Mouse (Mus musculus) left cerebral cortex, postnatal 36 days (tissue): ENCODE data around the gene Bnip1. TPM values are rescaled to one million over a fixed set of nuclear protein-coding genes. Genes with fewer than 3 reads are reported as not detected.
A peak's percentile ranks its signal among the peaks of the same experiment; 100 is the strongest.

Experiments used
- DNase-seq, 2 experiments: peaks; one replicate each; pipeline ENCODE4 v3.0.0; 2021 to 2022; ENCODE audit warnings: low spot score in 2 of 2, mixed read lengths in 1 of 2
- intact Hi-C: fragments of 180-260 bp; cut with DNase I; formaldehyde crosslinking; loops from one replicate; pipeline ENCODE4 v1.15.1; 2025
- total RNA-seq, 2 experiments: library from RNA; stranded (reverse); gene quantifications; 2 replicates each; pipeline ENCODE4 v1.2.3; 2021

Gene Bnip1
- 10 to 100 TPM; 33.9 to 34.8 TPM for total RNA-seq

DNA sequence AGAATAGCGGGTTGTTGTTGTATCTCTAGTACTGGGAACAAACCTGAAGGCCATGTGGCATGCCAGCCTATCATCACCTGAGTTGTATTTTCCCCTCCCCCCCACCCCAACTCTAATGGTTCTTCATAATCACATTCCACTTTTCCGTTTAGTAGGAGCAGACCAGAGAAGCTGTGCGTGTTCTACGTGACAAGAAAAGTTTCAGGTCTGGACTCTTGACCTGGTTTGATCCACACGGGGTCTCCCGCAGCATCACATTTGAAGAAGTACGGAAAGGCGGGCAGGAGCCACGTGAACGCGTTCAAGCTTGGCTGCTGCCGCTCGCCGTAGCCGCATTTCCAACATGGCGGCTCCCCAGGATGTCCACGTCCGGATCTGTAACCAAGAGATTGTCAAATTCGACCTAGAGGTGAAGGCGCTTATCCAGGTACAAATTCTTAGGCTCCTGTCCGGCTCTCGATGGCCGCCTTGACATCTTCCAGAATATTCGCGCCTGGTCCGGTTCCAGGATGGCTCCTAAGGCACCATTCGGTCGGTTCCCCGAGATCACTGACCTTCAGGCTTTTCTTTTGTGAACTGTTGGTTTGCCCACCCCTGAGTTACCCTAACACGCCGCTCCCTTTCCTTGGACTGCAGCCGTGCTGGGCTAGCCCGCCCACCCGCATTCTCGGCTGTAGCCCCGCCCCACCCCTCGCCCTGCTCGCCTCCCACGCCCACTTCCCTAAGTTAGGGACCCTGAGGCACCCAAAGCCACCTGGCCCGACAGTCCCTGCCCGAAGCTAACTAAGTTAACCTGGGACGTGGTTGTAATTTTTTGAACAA, at the start of gene Bnip1:
Gene Bnip1, plus strand, starts transcription at position 317 of the 822 bp plus-strand sequence.
- DNase-seq, result peak; percentile 85 to 87
- intact Hi-C loops, result loop anchor here (5.0 kb wide), 1 partner anchor 106 kb away; no protein-coding TSS in a partner anchor

DNA sequence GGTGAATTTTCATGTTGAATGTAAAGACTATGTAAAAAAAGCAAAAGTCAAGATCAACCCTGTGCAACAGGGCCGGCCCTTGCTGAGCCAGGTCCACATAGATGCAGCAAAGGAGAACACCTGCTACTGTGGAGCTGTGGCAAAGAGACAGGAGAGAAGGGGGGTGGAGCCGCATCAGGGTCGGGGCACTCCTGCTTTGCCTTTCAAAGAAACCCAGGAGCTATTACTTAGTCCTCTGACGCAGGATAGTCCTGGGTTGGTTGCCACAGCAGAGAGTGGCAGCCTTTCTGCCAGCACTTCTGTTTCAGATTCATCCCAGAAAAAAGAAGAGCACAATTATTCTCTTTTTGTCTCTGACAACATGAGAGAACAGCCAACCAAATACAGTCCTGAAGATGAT, 38.3 kb upstream of the Bnip1 start:
- intact Hi-C loops, result no loop called here
- no peak for DNase-seq

DNA sequence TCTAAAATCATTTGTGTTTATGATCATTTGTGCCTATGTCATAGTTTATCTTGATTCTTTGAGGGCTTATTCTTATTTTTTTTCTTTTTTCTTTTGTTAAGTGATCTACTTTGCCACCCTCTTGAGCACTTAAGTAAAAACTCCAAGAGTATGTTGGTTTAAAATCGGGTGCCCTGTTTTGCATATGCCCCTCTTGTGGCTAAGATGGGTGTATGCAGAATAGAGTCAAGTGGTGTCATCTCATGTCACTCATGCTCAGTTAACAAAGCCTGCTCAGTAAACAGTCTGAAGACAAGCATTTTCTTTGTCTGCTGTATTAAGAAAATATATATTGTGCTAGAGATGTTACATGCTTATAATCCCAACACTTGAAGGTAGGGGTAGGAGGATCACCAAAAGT, 37.6 kb upstream of the Bnip1 start:
- intact Hi-C loops, result no loop called here
- DNase-seq, result no peak

DNA sequence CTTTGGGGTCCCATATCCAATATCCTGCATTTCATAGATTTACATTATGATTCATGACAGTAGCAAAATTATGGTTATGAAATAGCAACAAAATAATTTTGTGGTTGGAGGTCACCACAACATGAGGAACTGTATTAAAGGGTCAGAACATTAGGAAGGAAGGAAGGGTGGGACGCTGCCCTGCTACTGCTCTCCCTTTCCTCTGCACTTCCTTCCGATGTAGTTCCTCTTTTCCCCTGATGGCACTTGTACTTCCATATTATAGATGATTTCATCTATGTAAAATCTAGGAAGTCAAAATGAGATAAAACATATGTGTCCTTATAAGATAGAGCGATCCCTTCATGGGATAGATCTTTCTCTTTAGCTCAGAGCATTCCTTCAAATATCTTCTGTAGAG, 30.9 kb upstream of the Bnip1 start:
- intact Hi-C loops, result no loop called here

DNA sequence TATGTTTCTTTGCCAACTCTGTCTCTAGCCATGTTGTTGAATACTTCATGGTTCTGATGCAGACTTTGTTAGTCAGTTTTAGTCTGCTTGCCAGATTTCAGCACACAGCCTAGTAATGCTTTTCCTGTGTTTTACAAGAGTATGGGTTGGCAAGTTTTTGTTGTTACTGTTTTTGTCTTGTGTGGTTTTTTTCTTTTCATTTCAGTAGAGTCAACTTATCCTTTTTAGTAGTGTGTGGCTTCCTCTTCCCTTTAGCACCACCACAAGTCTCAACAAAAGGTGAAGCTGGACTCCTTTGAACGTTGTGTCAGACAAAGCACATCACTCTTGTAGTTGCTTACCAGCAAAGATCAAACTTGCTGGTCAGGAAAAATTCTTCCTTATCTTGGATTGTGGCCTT, 28.6 kb upstream of the Bnip1 start:
- intact Hi-C loops, result no loop called here
- no peak for DNase-seq

More for the DNA sequence above, 30.9 kb upstream of the Bnip1 start:
- no peak for DNase-seq

DNA sequence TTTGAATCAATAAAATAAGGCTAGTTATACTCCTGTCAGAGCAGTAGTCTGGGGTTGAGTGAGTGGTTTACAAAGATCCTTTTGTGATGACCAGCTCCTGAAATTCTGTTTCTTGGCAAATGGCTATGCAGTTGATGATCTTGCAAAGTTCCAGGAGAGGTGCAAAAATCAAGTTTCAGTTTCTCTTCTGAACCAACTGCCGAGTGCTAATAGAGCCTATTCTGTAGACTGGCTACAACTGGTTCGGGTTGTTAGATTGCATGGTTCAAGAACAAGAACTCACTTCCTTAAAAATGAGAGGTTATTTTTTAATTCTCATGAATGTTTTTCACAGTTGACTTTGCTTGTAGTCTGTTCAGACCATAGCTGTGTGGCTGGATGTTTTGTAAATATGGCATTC, 27.4 kb upstream of the Bnip1 start:
- intact Hi-C loops, result no loop called here

DNA sequence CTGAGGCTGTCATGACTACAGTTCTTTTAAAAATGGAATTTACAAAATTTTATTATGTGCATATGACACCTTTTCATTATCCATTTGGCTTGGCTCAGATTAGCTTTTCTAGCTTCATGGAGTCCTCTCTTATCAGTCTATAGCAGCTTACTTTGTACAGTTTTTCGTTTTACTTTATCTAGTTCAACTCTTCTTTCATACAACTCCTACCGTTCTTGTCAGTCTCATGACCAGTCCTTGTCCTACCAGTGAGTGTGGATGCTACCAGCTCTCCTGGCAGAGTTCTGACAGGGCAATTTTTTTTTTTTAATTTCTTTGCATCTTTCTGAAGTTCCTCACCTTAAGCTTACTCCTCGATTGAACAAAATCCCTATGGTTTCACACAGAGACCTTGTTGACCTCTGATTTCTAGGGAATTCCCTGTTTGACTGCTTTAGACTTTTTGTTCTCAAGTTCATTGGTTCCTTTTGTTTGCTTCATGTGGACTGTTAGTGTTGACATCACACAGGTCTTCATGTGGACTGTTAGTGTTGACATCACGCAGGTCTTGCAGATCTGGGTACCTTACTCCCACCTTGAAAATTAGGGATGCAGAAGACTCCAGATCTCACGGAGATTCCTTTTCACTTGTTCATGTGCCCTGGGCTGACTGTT, 13.6 kb upstream of the Bnip1 start:
- intact Hi-C loops, result no loop called here
- no peak for DNase-seq

More for the DNA sequence above, 27.4 kb upstream of the Bnip1 start:
- DNase-seq, result no peak

DNA sequence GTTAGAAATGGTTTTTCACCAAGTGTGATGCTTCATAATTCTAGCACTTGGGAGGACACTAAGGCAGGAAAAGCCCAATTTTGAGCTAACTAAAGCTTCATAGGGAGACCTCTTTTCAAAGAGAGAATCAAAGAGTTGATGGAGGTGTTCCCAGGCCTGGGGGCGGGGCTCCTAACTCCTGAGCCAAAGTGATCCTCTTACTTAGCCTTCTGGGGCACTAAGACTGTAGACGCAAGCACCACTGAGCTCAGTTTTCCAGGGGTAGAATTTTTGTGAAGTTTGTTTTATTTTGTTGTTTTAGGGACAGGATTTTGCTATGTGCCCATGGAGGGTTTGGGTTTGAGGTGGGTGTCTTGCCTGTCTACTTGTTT, 13.1 kb upstream of the Bnip1 start:
- intact Hi-C loops, result no loop called here
- DNase-seq, result no peak

DNA sequence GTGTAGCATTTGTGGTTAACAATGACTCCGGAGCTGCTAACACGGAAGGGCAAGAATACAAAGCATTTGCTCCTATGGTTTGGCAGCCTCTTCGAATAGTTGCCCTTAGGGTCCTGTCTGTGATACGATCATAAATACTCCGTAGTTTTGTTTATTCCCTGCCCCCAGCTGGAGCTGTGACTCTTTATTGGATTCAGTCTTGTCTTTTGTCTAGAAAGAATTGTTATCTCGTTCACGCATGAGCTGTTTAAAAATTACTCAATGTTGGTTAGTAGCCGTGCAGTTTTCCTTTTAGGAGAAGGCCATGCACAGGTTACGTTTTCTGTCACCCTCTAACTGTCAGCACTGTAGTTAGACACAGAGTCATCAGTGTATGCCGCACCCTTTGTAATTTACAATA, 4.7 kb upstream of the Bnip1 start:
- no peak for DNase-seq
- intact Hi-C loops, result no loop called here

DNA sequence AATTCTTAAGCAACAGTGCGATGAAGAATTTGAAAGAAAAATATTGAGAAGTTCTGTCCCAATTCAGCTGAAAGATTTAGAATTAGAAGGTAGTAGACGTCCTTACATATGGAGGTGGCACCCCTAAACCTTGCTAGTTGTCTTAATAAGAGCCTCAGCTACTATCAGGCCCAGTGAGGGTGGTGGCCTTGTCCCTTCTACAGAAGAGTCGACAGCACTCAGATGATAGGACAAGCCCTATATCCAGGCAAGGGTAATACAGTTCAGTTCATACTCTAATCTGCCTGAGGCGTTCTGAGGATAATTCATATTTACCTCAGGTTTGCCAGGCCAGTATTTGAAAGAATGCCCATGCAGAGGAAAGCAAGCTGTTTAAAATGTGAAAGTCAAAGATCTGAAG, 2.9 kb upstream of the Bnip1 start:
- DNase-seq, result no peak
- intact Hi-C loops, result no loop called here

DNA sequence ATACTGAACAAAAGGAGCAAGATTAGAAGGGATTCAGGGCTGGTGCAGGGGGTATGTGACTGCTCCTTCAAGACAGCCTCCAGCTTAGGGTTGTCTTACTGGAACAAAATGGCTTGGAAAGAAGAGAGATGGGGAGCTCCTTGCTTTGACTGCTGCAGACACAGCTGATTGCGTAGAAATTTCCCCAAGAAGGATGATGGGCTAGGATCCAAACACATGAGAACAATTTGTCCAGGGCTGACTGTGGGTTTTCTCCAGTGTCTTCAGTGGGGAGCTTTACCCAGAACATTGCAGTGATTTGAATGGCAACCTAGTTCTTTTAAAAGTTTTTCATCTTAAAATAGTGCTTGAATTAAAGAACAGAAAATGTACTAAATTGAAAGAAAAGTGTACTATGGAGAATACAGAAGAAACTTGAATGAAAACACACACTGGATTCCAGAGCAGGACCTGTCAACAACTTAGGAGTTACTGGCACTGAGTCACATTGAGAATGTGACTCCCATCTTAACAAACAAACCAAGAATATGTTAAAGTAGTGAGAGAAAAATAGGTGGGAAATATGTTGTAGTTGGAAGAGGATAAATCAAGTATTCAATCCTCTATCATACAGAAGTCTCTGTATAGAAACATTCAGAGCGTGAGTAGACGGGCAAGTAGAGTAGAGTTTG, 2.3 kb upstream of the Bnip1 start:
- intact Hi-C loops, result no loop called here
- DNase-seq, result no peak

DNA sequence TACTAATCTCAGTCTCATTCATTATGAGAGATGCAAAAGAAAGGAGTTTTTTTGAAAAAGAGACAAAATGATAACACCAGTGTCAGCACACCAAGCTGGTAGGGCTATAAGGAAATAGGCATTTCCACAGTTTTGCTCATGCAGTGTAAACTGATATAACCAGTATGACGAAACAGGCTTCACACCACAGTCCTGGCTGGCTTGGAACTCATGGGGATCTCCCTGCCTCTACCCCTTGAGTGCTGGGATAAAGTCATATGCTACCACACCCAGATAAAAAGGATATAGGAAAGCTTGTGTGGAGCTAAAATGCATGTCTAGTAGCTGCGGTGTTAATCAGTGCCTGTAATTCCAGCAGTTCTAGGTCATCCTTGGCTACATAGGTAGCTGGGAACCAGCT, 1.4 kb upstream of the Bnip1 start:
- intact Hi-C loops, result no loop called here
- no peak for DNase-seq

DNA sequence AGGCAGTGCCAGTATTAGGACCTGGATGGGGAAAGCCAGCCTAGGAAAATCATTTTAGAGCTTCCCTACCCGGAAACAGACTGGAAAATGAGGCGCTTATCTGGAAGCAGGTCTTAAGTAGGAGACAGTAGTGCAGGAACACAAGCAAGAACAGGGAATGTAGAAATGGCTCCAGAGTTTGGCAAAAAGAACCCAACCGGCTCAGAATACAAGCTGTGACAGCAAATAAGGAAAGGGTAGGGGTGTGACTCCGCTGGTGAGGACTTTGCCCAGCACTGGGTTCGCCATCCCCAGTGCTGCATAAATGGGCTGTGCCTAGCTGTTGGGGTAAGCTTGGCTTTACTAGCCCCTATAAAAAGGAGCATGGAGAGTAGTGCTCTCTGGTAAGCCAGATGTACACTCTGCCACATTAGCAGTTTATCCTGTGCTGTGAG, 761 bp downstream of the Bnip1 start:
- intact Hi-C loops, result loop anchor here (5.0 kb wide), 1 partner anchor 106 kb away; no protein-coding TSS in a partner anchor
- DNase-seq, result no peak

DNA sequence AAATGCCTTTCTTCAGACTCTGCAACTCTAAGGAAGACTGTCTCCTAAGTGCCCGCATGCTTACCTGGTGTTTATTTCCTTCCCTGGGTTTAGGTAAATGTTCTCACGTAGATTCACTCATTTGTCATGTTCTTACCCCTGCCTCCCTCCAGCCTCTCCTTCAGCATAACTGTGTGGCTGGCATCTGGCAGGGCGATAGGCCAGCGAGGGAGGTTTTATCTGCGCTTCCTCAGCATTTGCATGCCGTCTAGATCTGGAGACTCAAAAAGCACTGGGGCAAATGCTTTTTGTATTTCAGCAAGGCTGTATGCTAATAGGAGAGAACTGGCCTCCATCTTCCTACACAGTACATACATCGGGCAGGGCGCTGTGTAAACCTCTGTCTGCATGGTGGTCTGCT, 3.7 kb downstream of the Bnip1 start:
- intact Hi-C loops, result loop anchor here (5.0 kb wide), 1 partner anchor 103 kb away; no protein-coding TSS in a partner anchor

DNA sequence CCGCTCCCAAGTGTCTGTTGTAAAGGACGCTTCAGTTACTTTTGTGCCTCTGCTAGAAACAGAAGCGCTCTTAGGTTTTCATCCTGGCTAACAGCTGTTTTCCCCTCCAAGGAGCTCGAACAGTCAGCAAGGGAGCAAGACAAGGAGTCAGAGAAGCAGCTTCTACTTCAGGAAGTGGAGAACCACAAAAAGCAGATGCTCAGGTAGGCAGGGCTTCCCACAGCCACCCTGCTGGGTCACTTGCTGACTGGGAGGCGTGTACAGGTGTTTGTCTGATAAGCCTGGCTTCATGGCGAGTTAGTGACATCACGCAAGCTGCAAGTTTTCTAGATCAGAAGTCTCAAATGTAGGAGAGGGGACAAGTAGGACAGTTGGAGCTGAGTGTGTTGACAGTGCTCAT, 5.7 kb downstream of the Bnip1 start:
- intact Hi-C loops, result no loop called here
- no peak for DNase-seq

More for the DNA sequence above, 3.7 kb downstream of the Bnip1 start:
- DNase-seq, result no peak

DNA sequence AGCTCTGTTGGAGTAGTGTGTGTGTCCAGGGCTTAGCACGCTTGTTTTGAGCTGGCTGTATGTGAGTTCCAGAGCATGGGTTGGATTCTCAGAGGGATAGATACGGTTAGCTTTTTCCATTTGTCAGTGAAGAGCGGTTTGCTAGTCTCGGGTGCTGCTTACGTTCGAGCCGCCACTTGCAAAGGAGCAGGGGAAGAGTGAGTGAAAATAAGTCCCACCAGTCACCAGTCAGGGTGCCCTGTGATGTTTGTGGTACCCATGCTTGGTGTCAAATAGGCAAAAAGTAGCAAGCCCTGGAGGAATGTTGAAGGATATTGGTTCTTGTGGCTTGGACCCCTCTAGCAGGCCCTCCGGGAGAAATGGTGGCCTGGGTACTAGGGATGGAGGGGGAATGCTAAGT, 8.1 kb downstream of the Bnip1 start:
- DNase-seq, result no peak
- intact Hi-C loops, result no loop called here

DNA sequence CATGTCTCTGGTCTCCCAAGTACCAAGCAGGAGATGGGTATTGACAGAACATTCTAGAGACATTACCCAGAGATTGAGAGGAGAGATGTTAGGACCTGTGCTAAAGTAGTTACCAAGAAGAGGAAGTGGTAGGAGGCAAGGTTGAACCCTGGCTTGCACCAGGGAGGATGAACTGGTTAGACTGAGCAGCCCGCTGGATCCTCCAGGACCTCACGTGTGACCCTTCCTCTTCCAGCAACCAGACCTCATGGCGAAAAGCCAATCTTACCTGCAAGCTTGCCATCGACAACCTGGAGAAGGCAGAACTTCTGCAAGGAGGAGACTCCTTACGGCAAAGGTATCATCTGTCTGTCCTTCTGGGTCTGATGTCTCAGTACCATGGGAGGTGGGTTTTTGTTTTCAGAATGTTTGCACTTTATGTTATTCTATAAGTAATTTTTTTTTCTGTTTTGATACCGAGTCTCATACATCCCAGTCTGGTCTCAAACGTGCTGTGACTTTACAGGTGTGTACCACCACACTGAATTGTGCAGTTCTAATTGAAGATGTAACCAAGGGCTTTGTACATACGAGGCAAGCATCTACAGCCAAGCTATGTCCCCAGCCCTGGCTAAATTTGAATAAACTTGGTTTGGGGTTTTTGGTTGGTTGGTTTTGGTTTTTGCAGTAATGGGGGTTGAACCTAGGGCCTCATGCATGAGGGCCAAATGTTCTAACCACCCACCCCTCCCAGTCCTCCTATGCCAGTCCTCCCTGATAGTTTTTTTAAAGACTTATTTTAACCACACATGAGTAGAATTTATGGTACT, 8.8 kb downstream of the Bnip1 start:
- intact Hi-C loops, result no loop called here
- DNase-seq, result no peak

DNA sequence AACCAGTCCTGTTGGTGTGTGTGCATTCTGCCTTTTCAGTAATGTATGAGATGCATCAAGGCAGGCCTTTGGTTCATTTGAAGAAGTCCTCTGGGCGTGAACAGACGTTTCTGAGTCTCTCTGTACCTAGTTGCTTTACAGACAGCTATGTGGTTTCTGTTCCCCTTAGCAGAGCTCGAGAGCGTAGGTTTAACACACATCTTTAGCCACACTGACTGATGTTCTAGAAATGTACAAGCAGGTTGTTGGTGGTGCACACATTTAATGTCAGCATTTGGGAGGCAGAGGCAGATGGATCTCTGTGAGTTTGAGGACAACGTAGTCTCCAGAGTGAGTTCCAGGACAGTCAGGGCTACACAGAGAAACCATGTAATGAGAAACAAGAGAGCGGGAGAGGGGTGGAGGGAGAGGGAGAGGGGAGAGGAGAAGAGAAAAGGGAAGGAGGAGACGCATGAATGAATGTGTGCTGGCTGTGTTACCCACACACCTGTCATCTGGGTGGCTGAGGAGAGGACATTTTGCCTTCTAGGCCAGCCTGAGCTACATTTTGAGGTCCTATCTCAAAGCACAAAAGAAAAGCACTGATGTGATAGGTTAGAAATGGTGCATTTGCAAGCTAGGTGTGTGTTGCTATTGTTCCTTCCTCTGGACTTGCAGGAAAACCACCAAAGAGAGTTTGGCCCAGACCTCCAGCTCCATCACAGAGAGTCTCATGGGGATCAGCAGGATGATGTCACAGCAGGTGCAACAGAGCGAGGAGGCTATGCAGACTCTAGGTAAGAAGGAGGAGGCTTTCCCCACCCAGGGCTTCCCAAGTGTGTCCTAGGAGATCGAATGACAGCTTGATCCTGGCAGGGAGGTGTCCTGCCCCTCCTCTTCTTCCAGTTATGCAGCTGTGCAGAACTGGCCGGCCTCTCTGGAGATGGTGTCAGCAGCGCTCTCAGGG, 9.7 kb downstream of the Bnip1 start:
- DNase-seq, result no peak
- intact Hi-C loops, result no loop called here

DNA sequence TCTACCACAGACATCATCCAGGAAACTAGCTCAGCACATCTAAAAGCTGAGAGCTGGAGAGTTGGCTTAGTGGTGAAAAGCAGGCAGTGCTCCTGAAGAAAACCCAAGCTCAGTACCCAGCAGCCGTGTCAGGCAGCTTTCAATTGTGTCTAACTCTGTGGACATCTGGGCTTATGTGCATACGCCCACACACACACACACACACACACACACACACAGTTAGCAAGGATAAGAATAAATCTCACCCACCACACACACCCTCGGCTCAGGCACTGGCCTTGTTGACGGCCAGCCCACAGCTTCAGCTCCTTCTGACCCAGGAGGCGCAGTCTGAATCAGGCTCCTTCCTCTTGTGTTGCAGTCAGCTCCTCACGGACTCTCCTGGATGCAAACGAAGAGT, 10.7 kb downstream of the Bnip1 start:
- DNase-seq, result peak; percentile 44 to 46
- intact Hi-C loops, result no loop called here
